Mouse (Mus musculus) kidney, embryonic 16.5 days (tissue): ENCODE data around the gene Gm43552. TPM values are rescaled to one million over a fixed set of nuclear protein-coding genes. Genes with fewer than 3 reads are reported as not detected.
A peak's percentile ranks its signal among the peaks of the same experiment; 100 is the strongest.

Experiments used
- ATAC-seq: fragments of 200-750 bp; cut with Nextera tagmentation; 2 replicates; pipeline ENCODE4 v1.8.0; 2017; ENCODE audit warnings: moderate TSS enrichment; ENCODE audit not compliant: low FRiP score, low TSS enrichment
- H3K27ac ChIP-seq: fragments of 300-500 bp; sonication (generic); 2 replicates; pipeline ENCODE4 v1.5.1; 2014; ENCODE audit warnings: low read length
- H3K27me3 ChIP-seq: fragments of 300-500 bp; sonication (generic); 2 replicates; pipeline ENCODE4 v1.6.1; 2014; ENCODE audit warnings: low read length, control low read depth, mixed read lengths; ENCODE audit not compliant: insufficient read depth
- H3K36me3 ChIP-seq: fragments of 300-500 bp; sonication (generic); 2 replicates; pipeline ENCODE4 v1.6.1; 2014; ENCODE audit warnings: low read length, control low read depth, mixed read lengths; ENCODE audit not compliant: insufficient read depth
- H3K4me1 ChIP-seq: fragments of 300-500 bp; sonication (generic); 2 replicates; pipeline ENCODE4 v1.6.1; 2014; ENCODE audit warnings: low read length, control low read depth, mixed read lengths; ENCODE audit not compliant: insufficient read depth
- H3K4me2 ChIP-seq: fragments of 300-500 bp; sonication (generic); replicated peaks from 2 replicates; pipeline ENCODE4 v1.6.1; 2014; ENCODE audit warnings: low read depth, low read length
- H3K4me3 ChIP-seq: fragments of 300-500 bp; sonication (generic); 2 replicates; pipeline ENCODE4 v1.5.1; 2014; ENCODE audit warnings: mild to moderate bottlenecking, low read length
- H3K9ac ChIP-seq: fragments of 300-500 bp; sonication (generic); replicated peaks from 2 replicates; pipeline ENCODE4 v1.6.1; 2014; ENCODE audit warnings: low read length
- H3K9me3 ChIP-seq: fragments of 300-500 bp; sonication (generic); 2 replicates; pipeline ENCODE4 v1.6.1; 2016; ENCODE audit warnings: low read length, control low read depth
- WGBS: fragments of 180-500 bp; shearing (Covaris S2); extraction: QIAGEN DNeasy Blood & Tissue Kit; methylation state at CpG from one replicate; pipeline ENCODE4 v1.1.7; 2014; 5-methylcytosine and 5-hydroxymethylcytosine counted together
- polyA plus RNA-seq: library from polyadenylated mRNA; unstranded; fragments of >200 nt; fragmentation: Nextera tagmentation; extraction: Ambion mirVana; gene quantifications from 2 replicates; pipeline ENCODE4 v1.2.1, GENCODE M21; 2015

Gm43552 gene
- polyA plus RNA-seq, 1 experiment from 2014 or later, result not detected

- ATAC-seq, result no peak
- peaks cover 15% of the 10 kb centered on the region; the same call in 1 of the 2 replicates for H3K36me3 ChIP-seq
- no peak overlapping the region for H3K9ac ChIP-seq
- 82% methylated on average over 4 of the region's 4 CpGs for WGBS
- H3K4me3 ChIP-seq, result no peak overlapping the region
- no peaks in the 10 kb centered on the region for H3K4me1 ChIP-seq
- no peaks in the 10 kb centered on the region for H3K9me3 ChIP-seq
- no peak overlapping the region for H3K27ac ChIP-seq
- H3K4me2 ChIP-seq, result no peak overlapping the region
- no peaks in the 10 kb centered on the region for H3K27me3 ChIP-seq
Measured at GRCm38 (mm10) chr5:65448941-65449340, 43.7 kb downstream of the Gm43552 start.

- no peak for ATAC-seq
- Histone ChIP-seq H3K4me3 (no peak overlapping the region), H3K27me3 (no peaks in the 10 kb centered on the region), H3K4me1 (no peaks in the 10 kb centered on the region), H3K4me2 (no peak overlapping the region), H3K9ac (no peak overlapping the region), H3K9me3 (no peaks in the 10 kb centered on the region), H3K27ac (no peak overlapping the region), H3K36me3 (peaks cover 15% of the 10 kb centered on the region; the same call in 1 of the 2 replicates)
- WGBS, result 92% methylated on average over 2 of the region's 2 CpGs
Measured at GRCm38 (mm10) chr5:65447826-65448225, 44.8 kb downstream of the Gm43552 start.

- H3K36me3 ChIP-seq, result peaks cover 12% of the 10 kb centered on the region; the same call in 1 of the 2 replicates
- no peak overlapping the region for H3K4me3 ChIP-seq
- no peak overlapping the region for H3K4me2 ChIP-seq
- H3K27me3 ChIP-seq, result no peaks in the 10 kb centered on the region
- H3K9ac ChIP-seq, result no peak overlapping the region
- no peaks in the 10 kb centered on the region for H3K9me3 ChIP-seq
- no peak for ATAC-seq
- no peak overlapping the region for H3K27ac ChIP-seq
- 63% methylated on average over 2 of the region's 2 CpGs for WGBS
- no peaks in the 10 kb centered on the region for H3K4me1 ChIP-seq
Measured at GRCm38 (mm10) chr5:65446756-65447155, 45.9 kb downstream of the Gm43552 start.

- Histone ChIP-seq H3K9ac (no peak overlapping the region), H3K4me3 (no peak overlapping the region), H3K27ac (no peak overlapping the region), H3K4me2 (no peak overlapping the region), H3K27me3 (no peaks in the 10 kb centered on the region), H3K9me3 (no peaks in the 10 kb centered on the region), H3K4me1 (no peaks in the 10 kb centered on the region), H3K36me3 (peaks cover 4% of the 10 kb centered on the region; the same call in 1 of the 2 replicates)
- ATAC-seq, result 0 out of 2 replicates have a peak, but pooled peaks have one; percentile 42
- 31% methylated on average over 3 of the region's 6 CpGs for WGBS
Measured at GRCm38 (mm10) chr5:65444981-65445380, 47.7 kb downstream of the Gm43552 start.

- H3K9me3 ChIP-seq, result no peaks in the 10 kb centered on the region
- H3K27me3 ChIP-seq, result no peaks in the 10 kb centered on the region
- no peaks in the 10 kb centered on the region for H3K36me3 ChIP-seq
- no peak overlapping the region for H3K9ac ChIP-seq
- no peak overlapping the region for H3K4me2 ChIP-seq
- H3K4me3 ChIP-seq, result no peak overlapping the region
- no peak for ATAC-seq
- no peak overlapping the region for H3K27ac ChIP-seq
- H3K4me1 ChIP-seq, result peaks cover 13% of the 10 kb centered on the region
Measured at GRCm38 (mm10) chr5:65438041-65438440, 54.6 kb downstream of the Gm43552 start.

- Histone ChIP-seq H3K27me3 (no peaks in the 10 kb centered on the region), H3K4me1 (peaks cover 13% of the 10 kb centered on the region), H3K27ac (peak within 1 kb of the TSS; percentile 93), H3K4me2 (peak within 1 kb of the TSS; percentile 68), H3K9me3 (no peaks in the 10 kb centered on the region), H3K36me3 (no peaks in the 10 kb centered on the region), H3K4me3 (peak within 1 kb of the TSS; percentile 84), H3K9ac (peak within 1 kb of the TSS; percentile 82)
- peak; percentile 98 for ATAC-seq
- under 1% methylated on average over 51 of the region's 51 CpGs for WGBS
Measured at GRCm38 (mm10) chr5:65435806-65436561, 56.6 kb downstream of the Gm43552 start, which contains the start of gene Ugdh. Ugdh (minus strand) TSS chr5:65435949.

- Histone ChIP-seq H3K4me2 (peak overlapping the region; percentile 68), H3K27me3 (no peaks in the 10 kb centered on the region), H3K4me3 (peak overlapping the region; percentile 84), H3K36me3 (no peaks in the 10 kb centered on the region), H3K27ac (peak overlapping the region; percentile 68; the same call in 1 of the 2 replicates), H3K9me3 (no peaks in the 10 kb centered on the region), H3K9ac (peak overlapping the region; percentile 82), H3K4me1 (peaks cover 13% of the 10 kb centered on the region)
- no peak for ATAC-seq
- under 1% methylated on average over 47 of the region's 47 CpGs for WGBS
Measured at GRCm38 (mm10) chr5:65435363-65435805, 57.2 kb downstream of the Gm43552 start.

GRCm38 (mm10) chr5:65434471-65435362, 57.9 kb downstream of the Gm43552 start:
- peak overlapping the region; percentile 68 for H3K4me2 ChIP-seq
- peak overlapping the region; percentile 68 for H3K27ac ChIP-seq
- H3K4me1 ChIP-seq, result peaks cover 13% of the 10 kb centered on the region
- no peaks in the 10 kb centered on the region for H3K9me3 ChIP-seq
- no peaks in the 10 kb centered on the region for H3K27me3 ChIP-seq
- peak overlapping the region; percentile 84 for H3K4me3 ChIP-seq
- no peaks in the 10 kb centered on the region for H3K36me3 ChIP-seq
- no peak for ATAC-seq
- 2% methylated on average over 15 of the region's 15 CpGs for WGBS
- H3K9ac ChIP-seq, result peak overlapping the region; percentile 82

- Histone ChIP-seq H3K9ac (no peak overlapping the region), H3K36me3 (0 out of 2 replicates have a peak, but pooled peaks cover 4% of the 10 kb centered on the region), H3K27me3 (no peaks in the 10 kb centered on the region), H3K4me1 (0 out of 2 replicates have a peak, but pooled peaks cover under 1% of the 10 kb centered on the region), H3K9me3 (no peaks in the 10 kb centered on the region), H3K27ac (no peak overlapping the region), H3K4me3 (no peak overlapping the region), H3K4me2 (no peak overlapping the region)
- no peak for ATAC-seq
- 85% methylated on average over 5 of the region's 5 CpGs for WGBS
Measured at GRCm38 (mm10) chr5:65429441-65429840, 63.2 kb downstream of the Gm43552 start.
